Mouse (Mus musculus) midbrain, embryonic 11.5 days (tissue): ENCODE data around the gene Eef1akmt4. TPM values are rescaled to one million over a fixed set of nuclear protein-coding genes. Genes with fewer than 3 reads are reported as not detected.
A peak's percentile ranks its signal among the peaks of the same experiment; 100 is the strongest.
"Not testable (repeated sequence)": the region's sequence is repeated elsewhere in the genome, so short reads cannot be mapped to it uniquely, and the experiment has no call there.

Experiments used
- ATAC-seq: fragments of 200-750 bp; cut with Nextera tagmentation; 2 replicates; pipeline ENCODE4 v1.8.0; 2017; ENCODE audit warnings: moderate TSS enrichment, moderate library complexity; ENCODE audit not compliant: low FRiP score
- DNase-seq: peaks from one replicate; pipeline ENCODE4 v3.0.0; 2015; ENCODE audit warnings: low spot score; ENCODE audit errors: missing footprints
- H3K27ac ChIP-seq: fragments of 300-500 bp; sonication (generic); 2 replicates; pipeline ENCODE4 v1.5.1; 2014; ENCODE audit warnings: low read depth, low read length
- H3K27me3 ChIP-seq: fragments of 300-500 bp; sonication (generic); 2 replicates; pipeline ENCODE4 v1.6.1; 2014; ENCODE audit warnings: mild to moderate bottlenecking, low read length, moderate library complexity, mixed read lengths; ENCODE audit not compliant: control insufficient read depth, insufficient read depth
- H3K36me3 ChIP-seq: fragments of 300-500 bp; sonication (generic); 2 replicates; pipeline ENCODE4 v1.6.1; 2014; ENCODE audit warnings: mild to moderate bottlenecking, low read length, moderate library complexity, mixed read lengths; ENCODE audit not compliant: control insufficient read depth, insufficient read depth
- H3K4me1 ChIP-seq: fragments of 300-500 bp; sonication (generic); 2 replicates; pipeline ENCODE4 v1.6.1; 2014; ENCODE audit warnings: low read length; ENCODE audit not compliant: control insufficient read depth, insufficient read depth
- H3K4me2 ChIP-seq: fragments of 300-500 bp; sonication (generic); 2 replicates; pipeline ENCODE4 v1.6.1; 2014; ENCODE audit warnings: mild to moderate bottlenecking, moderate library complexity
- H3K4me3 ChIP-seq: fragments of 300-500 bp; sonication (generic); 2 replicates; pipeline ENCODE4 v1.5.1; 2014; ENCODE audit warnings: low read depth, low read length
- H3K9ac ChIP-seq: fragments of 300-500 bp; sonication (generic); 2 replicates; pipeline ENCODE4 v1.6.1; 2014; ENCODE audit warnings: low read length
- H3K9me3 ChIP-seq: fragments of 300-500 bp; sonication (generic); 2 replicates; pipeline ENCODE4 v1.6.1; 2016; ENCODE audit warnings: low read length; ENCODE audit not compliant: control insufficient read depth
- WGBS: fragments of 180-500 bp; shearing (Covaris S2); extraction: QIAGEN DNeasy Blood & Tissue Kit; methylation state at CpG from one replicate; pipeline ENCODE4 v1.1.7; 2014; 5-methylcytosine and 5-hydroxymethylcytosine counted together
- microRNA counts: library from miRNA; unstranded; fragments of <30 nt; microRNA quantifications from one replicate; lab custom pipeline; 2015
- microRNA-seq: library from miRNA; unstranded; fragments of <30 nt; microRNA quantifications from one replicate; pipeline ENCODE4, GENCODE M21; 2017
- polyA plus RNA-seq: library from polyadenylated mRNA; unstranded; fragments of >200 nt; fragmentation: Nextera tagmentation; extraction: Ambion mirVana; gene quantifications from 2 replicates; pipeline ENCODE4 v1.2.1, GENCODE M21; 2014

Eef1akmt4 gene
- polyA plus RNA-seq, 1 experiment from 2014 or later, result 26.6 TPM

GRCm38 (mm10) chr16:20651076-20651946 lies 39.9 kb downstream of the Eef1akmt4 start, which contains the start of gene Psmd2:
Gene Psmd2 (plus strand): TSS chr16:20651652.
- peaks cover 13% of the 10 kb centered on the region for H3K4me1 ChIP-seq
- 3% methylated on average over 38 of the region's 46 CpGs for WGBS
- peak within 1 kb of the TSS; percentile 67 for H3K4me3 ChIP-seq
- H3K27ac ChIP-seq, result peak within 1 kb of the TSS; percentile 10; the same call in 1 of the 2 replicates
- H3K9me3 ChIP-seq, result no peaks in the 10 kb centered on the region
- DNase-seq, result peak; percentile 100
- peak within 1 kb of the TSS; percentile 89 for H3K4me2 ChIP-seq
- peak; percentile 96 for ATAC-seq
- peak within 1 kb of the TSS; percentile 71 for H3K9ac ChIP-seq
- H3K27me3 ChIP-seq, result no peaks in the 10 kb centered on the region
- H3K36me3 ChIP-seq, result peaks cover 8% of the 10 kb centered on the region; the same call in 1 of the 2 replicates

GRCm38 (mm10) chr16:20651947-20652310 lies 40.5 kb downstream of the Eef1akmt4 start:
- no peak for ATAC-seq
- H3K9me3 ChIP-seq, result no peaks in the 10 kb centered on the region
- peaks cover 10% of the 10 kb centered on the region; the same call in 1 of the 2 replicates for H3K36me3 ChIP-seq
- 9% methylated on average over 12 of the region's 12 CpGs for WGBS
- H3K4me2 ChIP-seq, result peak overlapping the region; percentile 89
- DNase-seq, result no peak
- no peaks in the 10 kb centered on the region for H3K27me3 ChIP-seq
- peaks cover 13% of the 10 kb centered on the region for H3K4me1 ChIP-seq
- no peak overlapping the region for H3K27ac ChIP-seq
- peak overlapping the region; percentile 71 for H3K9ac ChIP-seq
- peak overlapping the region; percentile 67 for H3K4me3 ChIP-seq

GRCm38 (mm10) chr16:20653315-20653714 lies 41.9 kb downstream of the Eef1akmt4 start:
- no peak overlapping the region for H3K4me2 ChIP-seq
- H3K9ac ChIP-seq, result no peak overlapping the region
- H3K36me3 ChIP-seq, result peaks cover 20% of the 10 kb centered on the region
- DNase-seq (peak; percentile 12), ATAC-seq (no peak)
- H3K27me3 ChIP-seq, result no peaks in the 10 kb centered on the region
- H3K27ac ChIP-seq, result no peak overlapping the region
- H3K4me3 ChIP-seq, result no peak overlapping the region
- H3K4me1 ChIP-seq, result peaks cover 13% of the 10 kb centered on the region
- H3K9me3 ChIP-seq, result no peaks in the 10 kb centered on the region
- 63% methylated on average over 2 of the region's 2 CpGs for WGBS

- H3K27me3 ChIP-seq, result no peaks in the 10 kb centered on the region
- no peak overlapping the region for H3K4me3 ChIP-seq
- H3K9me3 ChIP-seq, result no peaks in the 10 kb centered on the region
- H3K36me3 ChIP-seq, result peaks cover 48% of the 10 kb centered on the region
- no peak overlapping the region for H3K9ac ChIP-seq
- ATAC-seq (no peak), DNase-seq (no peak)
- H3K4me2 ChIP-seq, result no peak overlapping the region
- 93% methylated on average over 4 of the region's 4 CpGs for WGBS
- H3K4me1 ChIP-seq, result peaks cover 4% of the 10 kb centered on the region
- H3K27ac ChIP-seq, result no peak overlapping the region
Measured at GRCm38 (mm10) chr16:20657661-20658060, 46.3 kb downstream of the Eef1akmt4 start.

- not testable (repeated sequence) for ATAC-seq, H3K9me3 ChIP-seq, H3K9ac ChIP-seq, H3K36me3 ChIP-seq, H3K4me1 ChIP-seq, H3K4me3 ChIP-seq, H3K27me3 ChIP-seq, H3K4me2 ChIP-seq, DNase-seq, H3K27ac ChIP-seq
- 96% methylated on average over 5 of the region's 6 CpGs for WGBS
Measured at GRCm38 (mm10) chr16:20668013-20668412, 56.6 kb downstream of the Eef1akmt4 start, which contains the start of gene Eif4g1. Gene Eif4g1 (plus strand): TSS chr16:20668313.

MicroRNAs within 50 kb of the gene (microRNA counts, 519-probe panel; counts per million panel counts)
- microRNA mmu-miR-1224 (lab: Ali Mortazavi, UCI), result 4,408 counts per million, percentile 39 among the panel's probes with 10 or more counts

Small RNAs within 50 kb of the gene (microRNA-seq; reads per million reads assigned to microRNA genes)
- 12.7 reads per million, percentile 32 among the genes with 10 or more reads in this experiment for gene Mir1224

Other genes starting within 250 kb of the Eef1akmt4 start
- gene Abcc5, start 185.2 kb upstream of the Eef1akmt4 start, polyA plus RNA-seq, result 58.3 and 61.7 TPM in 2 replicates
- gene Eif2b5, start 112.8 kb upstream of the Eef1akmt4 start, polyA plus RNA-seq, result 141 and 148 TPM in 2 replicates
- gene Dvl3, start 94.6 kb upstream of the Eef1akmt4 start, polyA plus RNA-seq, result 47.7 and 49.6 TPM in 2 replicates
- gene Ap2m1, start 76.1 kb upstream of the Eef1akmt4 start, polyA plus RNA-seq, result 867 and 919 TPM in 2 replicates
- gene Abcf3, start 63.0 kb upstream of the Eef1akmt4 start, polyA plus RNA-seq, result 62.2 and 64.4 TPM in 2 replicates
- gene Vwa5b2, start 22.1 kb upstream of the Eef1akmt4 start, polyA plus RNA-seq, result 1.6 and 2.5 TPM in 2 replicates
- gene Gm49333, start within 50 bp of the Eef1akmt4 start, polyA plus RNA-seq, result 0.50 TPM in 1 of 2 replicates, not detected in the other
- gene Alg3, start 142 bp downstream of the Eef1akmt4 start, polyA plus RNA-seq, result 54.6 and 55.1 TPM in 2 replicates
- 4.9 and 5.2 TPM in 2 replicates for gene Camk2n2, start 9.7 kb downstream of the Eef1akmt4 start, polyA plus RNA-seq
- gene Ece2, start 18.2 kb downstream of the Eef1akmt4 start, polyA plus RNA-seq, result 2.5 and 4.0 TPM in 2 replicates
- 474 and 502 TPM in 2 replicates for gene Psmd2, start 40.1 kb downstream of the Eef1akmt4 start, polyA plus RNA-seq
- gene Eif4g1, start 56.7 kb downstream of the Eef1akmt4 start, polyA plus RNA-seq, result 132 and 142 TPM in 2 replicates
- gene Fam131a, start 81.6 kb downstream of the Eef1akmt4 start, polyA plus RNA-seq, result 8.8 and 12.5 TPM in 2 replicates
- gene Polr2h, start 106.1 kb downstream of the Eef1akmt4 start, polyA plus RNA-seq, result 104 and 119 TPM in 2 replicates
- gene Clcn2, start 106.2 kb downstream of the Eef1akmt4 start, polyA plus RNA-seq, result 15.1 and 16.0 TPM in 2 replicates
- 2.6 and 2.7 TPM in 2 replicates for gene Chrd, start 121.5 kb downstream of the Eef1akmt4 start, polyA plus RNA-seq
- gene Thpo, start 122.9 kb downstream of the Eef1akmt4 start, polyA plus RNA-seq, result 0.37 and 0.71 TPM in 2 replicates